ENCODE assay signal across 8 mouse cellular contexts in genomic region chr16:20701729-20702521, GRCm38 (mm10). TPM values are rescaled to one million over a fixed set of nuclear protein-coding genes. Genes with fewer than 3 reads are reported as not detected.
DNase-seq lines count a peak whose midpoint lies in the region; ATAC-seq and TF ChIP-seq lines count a peak whose summit lies in the region.

No protein-coding gene starts in this region.

- H3K4me2 ChIP-seq in forebrain, embryonic 14.5 days (ENCODE audit: low read length): no peak overlapping the region
- peak overlapping the region; percentile 65 for H3K4me2 ChIP-seq in liver, embryonic 15.5 days

- no peaks in the 10 kb centered on the region for H3K27me3 ChIP-seq in C2C12 (ENCODE audit: control insufficient read depth, insufficient read depth, insufficient read length)
- no peaks in the 10 kb centered on the region for H3K27me3 ChIP-seq in forebrain, embryonic 14.5 days (replicated peaks; ENCODE audit: control insufficient read depth, insufficient read depth, low read length)
- peaks cover 29% of the 10 kb centered on the region for H3K27me3 ChIP-seq in liver, embryonic 15.5 days

- no peaks in the 10 kb centered on the region for H3K9me3 ChIP-seq in forebrain, embryonic 14.5 days (replicated peaks; ENCODE audit: control insufficient read depth, low read length)
- H3K9me3 ChIP-seq in liver, embryonic 15.5 days (replicated peaks): no peaks in the 10 kb centered on the region

- no peak for TF ChIP-seq CTCF in C2C12 (IDR thresholded peaks at IDR 0.05; ENCODE audit: control insufficient read depth, insufficient read depth, insufficient read length)

- H3K27ac ChIP-seq in forebrain, embryonic 14.5 days (ENCODE audit: low read depth, low read length): peak overlapping the region; percentile 16; the same call in 1 of the 2 replicates
- peak overlapping the region; percentile 91 for H3K27ac ChIP-seq in liver, embryonic 15.5 days (replicated peaks)

- no peak overlapping the region for H3K4me3 ChIP-seq in C2C12 (ENCODE audit: insufficient read depth, poor library complexity, severe bottlenecking)
- no peak overlapping the region for H3K4me3 ChIP-seq in forebrain, embryonic 14.5 days (ENCODE audit: low read depth, low read length)
- peak overlapping the region; percentile 21 for H3K4me3 ChIP-seq in liver, embryonic 15.5 days (replicated peaks)

- H3K79me3 ChIP-seq in C2C12 (ENCODE audit: low read depth): no peaks in the 10 kb centered on the region

- H3K9ac ChIP-seq in forebrain, embryonic 14.5 days (ENCODE audit: low read length): no peak overlapping the region; the same call in 1 of the 2 replicates
- peak overlapping the region; percentile 54 for H3K9ac ChIP-seq in liver, embryonic 15.5 days

- H3ac ChIP-seq in C2C12 (ENCODE audit: control insufficient read depth, insufficient read length, low read depth): no peak overlapping the region

- no peak for ATAC-seq in cerebellum, adult (ENCODE audit: insufficient number of reproducible peaks, low FRiP score, low TSS enrichment)
- ATAC-seq in forebrain, embryonic 14.5 days: no peak; the same call in 1 of the 2 replicates
- no peak for ATAC-seq in liver, embryonic 15.5 days (ENCODE audit: insufficient read depth)

- no peaks in the 10 kb centered on the region for H3K36me3 ChIP-seq in C2C12 (ENCODE audit: control insufficient read depth, insufficient read depth)
- peaks cover 41% of the 10 kb centered on the region for H3K36me3 ChIP-seq in forebrain, embryonic 14.5 days (ENCODE audit: control insufficient read depth, insufficient read depth, low read length)
- peaks cover 15% of the 10 kb centered on the region; the same call in 1 of the 2 replicates for H3K36me3 ChIP-seq in liver, embryonic 15.5 days (replicated peaks)

- WGBS in forebrain, embryonic 14.5 days: 14% methylated on average over 11 of the region's 12 CpGs
- 32% methylated on average over 12 of the region's 12 CpGs for WGBS in liver, embryonic 15.5 days (ENCODE audit: insufficient replicate concordance)

- peaks cover 8% of the 10 kb centered on the region; the same call in 1 of the 2 replicates for H3K4me1 ChIP-seq in forebrain, embryonic 14.5 days (ENCODE audit: control insufficient read depth, insufficient read depth, low read length)
- H3K4me1 ChIP-seq in liver, embryonic 15.5 days (replicated peaks): peaks cover 57% of the 10 kb centered on the region

- no peaks in the 10 kb centered on the region for H3K79me2 ChIP-seq in C2C12 (ENCODE audit: control insufficient read depth, insufficient read depth)

- DNase-seq in cerebellum, adult 9-10 months: peak; percentile 38
- no peak for DNase-seq in forebrain, embryonic 14.5 days (ENCODE audit: low spot score)
- no peak for DNase-seq in ovary, postnatal 14 days (ENCODE audit: low spot score)
- DNase-seq in testis, postnatal 14 days (ENCODE audit: low spot score): no peak
- DNase-seq in left cerebral cortex, adult 9 months (ENCODE audit: low spot score in 2 of 2): no peak

TF ChIP-seq in C2C12, 6 proteins besides CTCF, POLR2A, EP300 and RAD21:
- no peak for TF ChIP-seq MYOG (IDR thresholded peaks at IDR 0.05; ENCODE audit: control insufficient read depth, extremely low read depth, insufficient read length)
- no peak for TF ChIP-seq MAX (IDR thresholded peaks at IDR 0.05)
- TF ChIP-seq MYOD1 (IDR thresholded peaks at IDR 0.05; ENCODE audit: control insufficient read depth, insufficient read length, low read depth): peak; percentile 4

RNA-seq across cellular contexts. Expression of gene Fam131a, which starts 8.9 kb away (rescaled TPM):
- 0.05 TPM for polyA plus RNA-seq in C2C12 (2012; fragmentation: generic; extraction: Trizol)
- 51.5 and 55.5 TPM in 2 replicates for polyA plus RNA-seq in forebrain, embryonic 14.5 days (2014; fragmentation: Nextera tagmentation; extraction: Ambion mirVana)
- polyA plus RNA-seq in liver, embryonic 15.5 days (2015; fragmentation: Nextera tagmentation; extraction: Ambion mirVana): 1.3 and 1.8 TPM in 2 replicates

RNA-seq across cellular contexts. Expression of gene Polr2h, which starts 15.5 kb away (rescaled TPM):
- polyA plus RNA-seq in C2C12 (2012; fragmentation: generic; extraction: Trizol): 104 TPM
- 112 and 126 TPM in 2 replicates for polyA plus RNA-seq in forebrain, embryonic 14.5 days (2014; fragmentation: Nextera tagmentation; extraction: Ambion mirVana)
- 36.4 and 39.3 TPM in 2 replicates for polyA plus RNA-seq in liver, embryonic 15.5 days (2015; fragmentation: Nextera tagmentation; extraction: Ambion mirVana)

RNA-seq across cellular contexts. Expression of gene Clcn2, which starts 15.6 kb away (rescaled TPM):
- polyA plus RNA-seq in C2C12 (2012; fragmentation: generic; extraction: Trizol): 5.8 TPM
- 11.9 and 15.2 TPM in 2 replicates for polyA plus RNA-seq in forebrain, embryonic 14.5 days (2014; fragmentation: Nextera tagmentation; extraction: Ambion mirVana)
- 9.5 and 13.7 TPM in 2 replicates for polyA plus RNA-seq in liver, embryonic 15.5 days (2015; fragmentation: Nextera tagmentation; extraction: Ambion mirVana)

RNA-seq across cellular contexts. Expression of gene Chrd, which starts 31.0 kb away (rescaled TPM):
- 0.63 TPM for polyA plus RNA-seq in C2C12 (2012; fragmentation: generic; extraction: Trizol)
- polyA plus RNA-seq in forebrain, embryonic 14.5 days (2014; fragmentation: Nextera tagmentation; extraction: Ambion mirVana): 2.6 and 3.8 TPM in 2 replicates
- polyA plus RNA-seq in liver, embryonic 15.5 days (2015; fragmentation: Nextera tagmentation; extraction: Ambion mirVana): 0.37 and 0.47 TPM in 2 replicates

RNA-seq across cellular contexts. Expression of gene Thpo, which starts 32.4 kb away (rescaled TPM):
- polyA plus RNA-seq in C2C12 (2012; fragmentation: generic; extraction: Trizol): 0.15 TPM
- polyA plus RNA-seq in forebrain, embryonic 14.5 days (2014; fragmentation: Nextera tagmentation; extraction: Ambion mirVana): 0.25 and 0.62 TPM in 2 replicates
- 5.0 and 5.6 TPM in 2 replicates for polyA plus RNA-seq in liver, embryonic 15.5 days (2015; fragmentation: Nextera tagmentation; extraction: Ambion mirVana)

Comparison
In these comparisons a context has a peak if more than half of its experiments do, and no peak if none do; other contexts are left out.
1. RNA of gene Fam131a, which starts 8.9 kb away (polyA plus RNA-seq): 51.5 to 55.5 TPM in forebrain, embryonic 14.5 days; 1.3 to 1.8 TPM in liver, embryonic 15.5 days and 0.05 TPM in C2C12 (single experiment); every median in the first group is over 10 times any median in the second.